Mouse (Mus musculus) intestine, embryonic 15.5 days (tissue): ENCODE measurements at regions not wholly inside any gene's neighbourhood (a gene's known extent, or its start where the extent isn't known, plus 50 kb on each side); places are given as distances from the start of the nearest gene placed in this dataset.
A peak's percentile ranks its signal among the peaks of the same experiment; 100 is the strongest.

Source experiments
- ATAC-seq: fragments of 200-750 bp; cut with Nextera tagmentation; 2 replicates; pipeline ENCODE4 v1.8.0; 2017; ENCODE audit warnings: moderate TSS enrichment, moderate library complexity
- H3K27ac ChIP-seq: fragments of 300-500 bp; sonication (generic); 2 replicates; pipeline ENCODE4 v1.5.1; 2015; ENCODE audit warnings: mild to moderate bottlenecking, inconsistent platforms
- H3K27me3 ChIP-seq: fragments of 300-500 bp; sonication (generic); replicated peaks from 2 replicates; pipeline ENCODE4 v1.6.1; 2015; ENCODE audit warnings: inconsistent platforms
- H3K36me3 ChIP-seq: fragments of 300-500 bp; sonication (generic); 2 replicates; pipeline ENCODE4 v1.6.1; 2015; ENCODE audit warnings: inconsistent platforms
- H3K4me1 ChIP-seq: fragments of 300-500 bp; sonication (generic); replicated peaks from 2 replicates; pipeline ENCODE4 v1.6.1; 2015; ENCODE audit warnings: inconsistent platforms
- H3K4me2 ChIP-seq: fragments of 300-500 bp; sonication (generic); replicated peaks from 2 replicates; pipeline ENCODE4 v1.6.1; 2015; ENCODE audit warnings: mild to moderate bottlenecking, inconsistent platforms
- H3K4me3 ChIP-seq: fragments of 300-500 bp; sonication (generic); replicated peaks from 2 replicates; pipeline ENCODE4 v1.5.1; 2015; ENCODE audit warnings: inconsistent platforms
- H3K9ac ChIP-seq: fragments of 300-500 bp; sonication (generic); 2 replicates; pipeline ENCODE4 v1.6.1; 2015; ENCODE audit warnings: inconsistent platforms
- H3K9me3 ChIP-seq: fragments of 300-500 bp; sonication (generic); 2 replicates; pipeline ENCODE4 v1.6.1; 2016; ENCODE audit warnings: inconsistent platforms
- WGBS: fragments of 180-500 bp; shearing (Covaris S2); methylation state at CpG from one replicate; pipeline ENCODE4 v1.1.7; 2015; 5-methylcytosine and 5-hydroxymethylcytosine counted together

DNA sequence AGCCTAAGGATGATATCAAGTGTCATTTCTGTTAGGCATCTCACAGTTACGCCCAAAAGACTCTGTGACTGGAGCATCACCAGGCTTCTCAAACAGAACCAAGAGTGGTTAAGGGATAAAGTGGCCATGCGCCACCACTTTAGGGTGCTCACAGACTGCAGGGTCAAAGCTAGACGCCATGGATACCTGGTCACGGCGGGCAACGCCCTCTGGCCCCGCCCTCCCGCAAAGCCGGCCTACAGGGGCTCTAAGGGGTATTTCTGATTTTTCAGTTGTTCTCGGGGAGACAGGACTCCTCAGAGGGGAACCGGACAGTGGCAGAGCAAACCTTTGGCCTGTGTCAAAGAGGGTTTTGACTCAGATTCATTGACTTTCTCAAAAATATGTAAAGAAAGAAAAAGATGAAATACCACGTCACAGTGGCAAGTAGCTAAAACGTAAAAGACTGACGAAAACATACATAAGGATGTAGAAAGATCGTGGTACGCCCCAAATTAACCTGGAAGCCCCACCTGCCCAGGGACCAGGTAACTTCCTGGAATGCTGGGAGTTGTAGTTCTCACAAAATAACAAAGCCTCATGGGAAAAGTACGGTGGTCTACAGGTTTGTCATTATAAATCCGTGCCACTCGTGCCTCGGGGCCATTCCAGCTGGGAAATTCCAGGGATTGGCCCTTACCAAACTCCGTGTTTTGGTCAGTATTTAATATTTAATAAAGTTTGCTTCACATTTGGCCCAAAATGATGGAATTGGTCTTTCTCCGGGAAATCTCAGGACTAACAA is 116.1 kb upstream of the Arid2 start:
- H3K27ac ChIP-seq, result no peak overlapping the region
- no peaks in the 10 kb centered on the region for H3K36me3 ChIP-seq
- 10% methylated on average over 22 of the region's 22 CpGs for WGBS
- ATAC-seq, result peak; percentile 90
- peaks cover 4% of the 10 kb centered on the region; the same call in 1 of the 2 replicates for H3K27me3 ChIP-seq
- no peaks in the 10 kb centered on the region for H3K9me3 ChIP-seq
- peak overlapping the region; percentile 37 for H3K4me3 ChIP-seq
- H3K9ac ChIP-seq, result 0 out of 2 replicates have a peak overlapping the region, but pooled peaks have one; percentile 21
- H3K4me2 ChIP-seq, result peak overlapping the region; percentile 60
- no peaks in the 10 kb centered on the region for H3K4me1 ChIP-seq

DNA sequence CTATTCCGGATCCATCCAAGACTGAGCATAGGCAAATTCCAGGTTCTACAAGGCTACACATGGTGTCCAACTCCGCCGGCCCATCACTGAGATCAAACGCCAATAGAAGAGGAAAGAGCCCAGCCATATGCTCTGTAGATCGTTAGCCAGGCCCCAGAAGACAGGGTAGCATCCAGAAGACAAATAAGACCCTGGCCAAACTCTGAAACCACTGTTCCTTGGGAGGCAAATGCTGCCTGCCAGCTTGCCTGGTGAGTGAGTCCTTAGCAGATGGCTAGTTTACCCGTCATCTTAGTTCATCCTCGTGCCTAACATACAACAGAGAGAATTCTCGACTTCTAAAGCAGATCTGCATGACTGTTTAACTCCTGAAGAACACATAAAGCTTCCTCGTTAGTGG is 109.4 kb upstream of the Arid2 start:
- no peak for ATAC-seq
- Histone ChIP-seq H3K36me3 (no peaks in the 10 kb centered on the region), H3K4me1 (no peaks in the 10 kb centered on the region), H3K27ac (no peak overlapping the region), H3K4me2 (no peak overlapping the region), H3K27me3 (no peaks in the 10 kb centered on the region), H3K9me3 (no peaks in the 10 kb centered on the region), H3K9ac (no peak overlapping the region), H3K4me3 (no peak overlapping the region)
- WGBS, result 79% methylated on average over 9 of the region's 9 CpGs

DNA sequence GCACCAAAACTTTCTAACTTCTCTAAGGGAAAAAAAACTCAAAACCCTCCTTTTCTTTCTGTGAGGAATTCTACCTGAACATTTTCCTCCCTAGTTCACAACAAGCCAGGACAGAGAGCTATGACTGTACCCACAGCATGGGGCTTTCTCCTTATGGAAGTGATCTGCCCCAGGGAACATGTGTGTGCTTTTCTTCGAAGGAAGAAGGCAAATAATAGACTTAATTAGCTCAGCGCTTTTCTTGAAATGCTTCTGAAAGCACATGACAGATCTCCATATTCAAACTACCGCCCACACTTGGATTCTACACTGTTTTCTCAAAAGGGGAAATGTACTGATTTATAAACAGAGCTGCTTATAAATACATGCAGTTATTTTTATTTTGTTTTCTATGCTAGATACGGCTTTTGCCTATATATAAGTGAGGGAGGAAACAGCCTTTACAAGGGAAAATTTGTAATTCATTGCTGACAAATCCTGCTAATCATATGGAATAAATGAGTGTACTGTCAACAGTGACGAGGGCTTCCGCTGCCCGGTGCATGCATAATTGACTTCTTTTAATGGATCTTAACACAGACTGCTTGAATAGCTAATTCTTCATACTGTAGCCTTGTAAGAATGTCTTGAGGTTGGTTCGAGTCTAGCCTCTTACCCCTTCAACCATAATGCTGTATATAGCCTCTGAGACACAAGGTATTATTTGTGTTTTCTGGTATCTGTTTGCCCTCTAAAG is 108.8 kb upstream of the Arid2 start:
- ATAC-seq, result no peak
- H3K27ac ChIP-seq, result no peak overlapping the region
- H3K9ac ChIP-seq, result no peak overlapping the region
- no peak overlapping the region for H3K4me2 ChIP-seq
- no peak overlapping the region for H3K4me3 ChIP-seq
- H3K9me3 ChIP-seq, result no peaks in the 10 kb centered on the region
- no peaks in the 10 kb centered on the region for H3K4me1 ChIP-seq
- H3K36me3 ChIP-seq, result no peaks in the 10 kb centered on the region
- H3K27me3 ChIP-seq, result no peaks in the 10 kb centered on the region
- WGBS, result 82% methylated on average over 8 of the region's 8 CpGs

DNA sequence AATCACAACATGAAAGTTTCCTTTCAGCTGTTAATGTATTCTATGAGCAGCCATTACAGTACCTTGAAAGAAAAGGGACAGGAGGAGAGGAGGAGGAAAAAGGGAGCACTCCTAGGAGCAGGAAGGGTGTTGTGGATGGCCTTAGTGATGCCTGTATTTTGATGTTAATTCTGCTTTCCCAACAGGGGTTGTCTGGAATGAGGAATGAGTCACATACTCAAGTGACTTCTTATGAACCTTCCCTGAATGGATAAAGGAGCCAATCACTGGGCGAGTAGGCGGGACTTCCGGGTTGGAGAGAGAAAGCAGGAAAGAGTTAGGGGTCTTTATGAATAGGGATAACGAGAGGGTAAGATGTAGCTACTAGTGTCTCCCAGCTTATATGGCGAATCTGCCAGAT is 107.8 kb upstream of the Arid2 start:
- Histone ChIP-seq H3K27ac (no peak overlapping the region), H3K36me3 (no peaks in the 10 kb centered on the region), H3K9ac (no peak overlapping the region), H3K4me2 (no peak overlapping the region), H3K4me3 (no peak overlapping the region), H3K9me3 (no peaks in the 10 kb centered on the region), H3K4me1 (no peaks in the 10 kb centered on the region), H3K27me3 (no peaks in the 10 kb centered on the region)
- 80% methylated on average over 5 of the region's 5 CpGs for WGBS
- no peak for ATAC-seq

DNA sequence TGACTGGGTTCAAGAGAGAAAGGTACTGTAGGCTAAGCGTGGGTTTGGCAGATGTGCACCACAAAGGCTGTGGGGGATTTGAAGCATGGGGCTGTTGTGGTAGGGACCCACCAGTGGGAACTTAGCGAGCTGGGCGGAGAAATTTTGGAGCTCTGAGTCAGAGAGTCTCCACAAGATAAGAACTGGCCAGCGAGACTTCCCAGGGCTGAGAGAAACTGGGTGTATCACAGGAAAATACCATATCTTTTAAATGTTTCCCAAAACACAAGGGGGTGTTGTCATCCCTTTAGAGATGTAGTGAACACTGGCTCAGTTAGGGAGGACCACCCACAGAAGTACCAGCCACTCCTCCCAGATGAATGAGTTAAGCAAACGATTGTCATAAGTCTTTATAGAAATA is 107.3 kb upstream of the Arid2 start:
- no peaks in the 10 kb centered on the region for H3K36me3 ChIP-seq
- H3K27ac ChIP-seq, result no peak overlapping the region
- H3K4me1 ChIP-seq, result no peaks in the 10 kb centered on the region
- H3K9me3 ChIP-seq, result no peaks in the 10 kb centered on the region
- no peak overlapping the region for H3K9ac ChIP-seq
- no peak overlapping the region for H3K4me2 ChIP-seq
- ATAC-seq, result no peak
- H3K4me3 ChIP-seq, result no peak overlapping the region
- WGBS, result 81% methylated on average over 5 of the region's 5 CpGs
- no peaks in the 10 kb centered on the region for H3K27me3 ChIP-seq

DNA sequence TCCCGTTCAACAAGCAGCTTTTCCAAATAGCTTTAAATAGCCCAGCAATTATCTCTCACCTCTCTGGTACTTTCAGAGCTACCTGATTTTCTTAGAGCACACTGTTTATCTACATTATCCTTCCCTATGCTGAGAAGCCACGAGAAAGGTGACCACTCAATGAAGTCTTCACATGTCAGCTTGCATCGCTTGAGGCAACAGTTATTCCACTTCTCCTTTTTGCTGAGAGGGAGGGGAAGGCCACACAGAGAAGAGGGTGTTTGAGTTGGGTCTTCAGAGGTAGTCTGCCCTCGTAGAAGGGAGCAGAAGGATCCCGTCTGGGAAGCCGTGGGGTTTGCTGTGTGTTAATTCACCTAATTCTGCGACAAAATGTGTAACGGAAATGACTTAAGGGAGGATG is 106.3 kb upstream of the Arid2 start:
- no peaks in the 10 kb centered on the region for H3K9me3 ChIP-seq
- H3K9ac ChIP-seq, result no peak overlapping the region
- no peaks in the 10 kb centered on the region for H3K27me3 ChIP-seq
- H3K36me3 ChIP-seq, result no peaks in the 10 kb centered on the region
- H3K27ac ChIP-seq, result no peak overlapping the region
- H3K4me1 ChIP-seq, result no peaks in the 10 kb centered on the region
- no peak overlapping the region for H3K4me2 ChIP-seq
- WGBS, result 87% methylated on average over 8 of the region's 8 CpGs
- no peak overlapping the region for H3K4me3 ChIP-seq
- ATAC-seq, result no peak

DNA sequence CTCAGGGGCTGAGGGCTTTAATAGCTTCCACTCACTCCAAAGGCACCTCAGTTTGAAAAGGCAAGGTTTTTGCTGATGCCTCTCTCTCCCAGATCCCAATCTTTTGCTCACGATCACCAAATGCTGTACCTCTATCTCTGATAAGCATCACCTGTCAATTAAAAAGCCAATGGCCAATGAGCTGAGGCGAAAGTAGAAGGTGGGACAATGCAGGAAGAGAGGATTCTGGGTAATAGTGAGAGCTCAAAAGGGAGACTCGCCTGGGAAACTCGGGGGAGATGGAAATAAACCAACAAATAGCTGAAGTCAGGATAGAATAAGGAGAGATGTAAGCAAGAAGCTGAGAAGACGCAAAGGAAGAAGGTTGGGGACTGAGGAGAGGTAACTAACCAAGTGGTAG is 105.0 kb upstream of the Arid2 start:
- no peaks in the 10 kb centered on the region for H3K27me3 ChIP-seq
- H3K4me3 ChIP-seq, result no peak overlapping the region
- no peak overlapping the region for H3K27ac ChIP-seq
- WGBS, result 81% methylated on average over 5 of the region's 5 CpGs
- H3K9me3 ChIP-seq, result no peaks in the 10 kb centered on the region
- no peak for ATAC-seq
- H3K4me1 ChIP-seq, result no peaks in the 10 kb centered on the region
- no peak overlapping the region for H3K4me2 ChIP-seq
- no peak overlapping the region for H3K9ac ChIP-seq
- no peaks in the 10 kb centered on the region for H3K36me3 ChIP-seq

DNA sequence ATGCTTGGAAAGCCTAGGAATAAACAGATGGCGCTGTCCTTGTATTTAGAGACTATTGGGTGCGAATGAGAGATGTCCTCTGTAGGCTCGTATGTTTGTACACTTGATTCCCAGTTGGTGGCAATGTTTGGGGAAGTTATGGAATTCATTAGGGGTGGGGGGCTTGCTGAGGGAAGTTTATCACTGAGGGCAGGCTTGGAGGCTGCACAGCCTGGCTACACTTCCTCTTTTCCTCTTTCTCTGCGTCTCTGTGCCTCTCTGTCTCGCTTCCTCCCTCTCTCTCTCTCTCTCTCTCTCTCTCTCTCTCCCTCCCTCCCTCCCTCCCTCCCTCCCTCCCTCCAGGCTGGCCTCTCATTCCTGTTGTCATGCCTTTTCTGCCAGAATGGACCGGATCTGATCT is 104.2 kb upstream of the Arid2 start:
- Histone ChIP-seq H3K9ac (no peak overlapping the region), H3K9me3 (no peaks in the 10 kb centered on the region), H3K4me2 (no peak overlapping the region), H3K27me3 (no peaks in the 10 kb centered on the region), H3K4me1 (no peaks in the 10 kb centered on the region), H3K27ac (no peak overlapping the region), H3K4me3 (no peak overlapping the region), H3K36me3 (no peaks in the 10 kb centered on the region)
- 84% methylated on average over 6 of the region's 6 CpGs for WGBS
- ATAC-seq, result no peak

DNA sequence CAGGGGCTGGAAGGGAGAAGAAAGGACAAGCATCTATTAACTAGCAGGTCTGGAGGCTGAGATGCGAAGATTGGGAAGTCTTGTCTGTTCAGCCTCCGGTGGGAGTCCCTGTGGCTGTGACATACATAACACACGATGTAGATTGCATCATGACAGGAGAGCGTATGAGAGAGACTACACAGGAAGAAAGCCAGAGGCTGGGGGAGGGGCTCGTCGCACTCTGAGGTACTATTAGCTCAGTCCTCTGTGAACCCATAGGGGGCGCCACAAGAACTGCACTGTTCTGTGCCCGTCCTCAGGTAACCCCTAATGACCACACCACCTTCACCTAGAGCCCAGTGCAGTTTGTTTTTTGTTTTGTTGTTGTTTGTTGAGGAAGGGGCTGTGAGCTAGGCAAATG is 102.7 kb upstream of the Arid2 start:
- Histone ChIP-seq H3K27ac (no peak overlapping the region), H3K4me1 (no peaks in the 10 kb centered on the region), H3K36me3 (no peaks in the 10 kb centered on the region), H3K4me3 (no peak overlapping the region), H3K27me3 (no peaks in the 10 kb centered on the region), H3K9me3 (no peaks in the 10 kb centered on the region), H3K4me2 (no peak overlapping the region), H3K9ac (no peak overlapping the region)
- no peak for ATAC-seq
- WGBS, result 59% methylated on average over 8 of the region's 8 CpGs

DNA sequence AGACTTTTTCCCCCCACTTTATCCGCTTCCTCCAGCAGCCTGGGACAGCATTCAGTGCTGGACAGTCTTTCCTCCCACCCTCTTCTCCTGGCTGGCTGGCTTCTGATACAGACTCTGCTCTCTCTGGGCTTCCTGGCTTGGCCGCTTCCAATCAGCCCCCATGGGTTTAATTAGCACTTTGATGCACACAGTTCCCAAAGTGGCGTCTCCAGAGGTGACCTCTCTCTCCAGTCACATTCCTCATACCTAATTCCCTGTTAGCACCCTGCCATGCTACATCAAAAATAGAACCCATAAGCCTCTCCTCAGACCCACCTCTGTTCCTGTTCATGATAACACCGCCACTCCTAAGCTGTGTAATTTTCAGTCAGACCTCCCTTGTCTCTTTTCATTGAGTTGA is 101.9 kb upstream of the Arid2 start:
- Histone ChIP-seq H3K27me3 (no peaks in the 10 kb centered on the region), H3K9me3 (no peaks in the 10 kb centered on the region), H3K36me3 (no peaks in the 10 kb centered on the region), H3K4me1 (no peaks in the 10 kb centered on the region), H3K4me2 (no peak overlapping the region), H3K27ac (no peak overlapping the region), H3K4me3 (no peak overlapping the region), H3K9ac (no peak overlapping the region)
- 58% methylated on average over 4 of the region's 4 CpGs for WGBS
- no peak for ATAC-seq

DNA sequence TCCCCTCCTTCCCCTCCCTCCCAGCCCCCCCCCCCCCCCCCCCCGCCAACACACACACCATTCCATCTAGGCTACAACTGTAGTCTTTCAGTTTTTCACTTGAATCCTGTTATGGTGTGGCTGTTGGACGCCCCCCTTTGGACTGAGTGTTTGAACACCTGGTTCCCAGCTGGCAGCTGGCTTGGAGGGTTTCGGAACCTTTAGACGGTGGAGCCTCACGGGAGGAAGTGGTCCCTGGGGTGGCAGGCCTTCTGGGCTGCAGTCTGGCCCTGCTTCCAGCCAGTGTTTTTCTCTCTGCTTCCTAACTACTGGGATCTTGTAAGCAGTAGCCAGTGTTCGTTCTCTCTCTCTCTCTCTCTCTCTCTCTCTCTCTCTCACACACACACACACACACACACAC is 101.4 kb upstream of the Arid2 start:
- Histone ChIP-seq H3K4me3 (no peak overlapping the region), H3K9ac (no peak overlapping the region), H3K27ac (no peak overlapping the region), H3K9me3 (no peaks in the 10 kb centered on the region), H3K4me1 (no peaks in the 10 kb centered on the region), H3K4me2 (no peak overlapping the region), H3K36me3 (no peaks in the 10 kb centered on the region), H3K27me3 (no peaks in the 10 kb centered on the region)
- ATAC-seq, result no peak
- 34% methylated on average over 5 of the region's 6 CpGs for WGBS

DNA sequence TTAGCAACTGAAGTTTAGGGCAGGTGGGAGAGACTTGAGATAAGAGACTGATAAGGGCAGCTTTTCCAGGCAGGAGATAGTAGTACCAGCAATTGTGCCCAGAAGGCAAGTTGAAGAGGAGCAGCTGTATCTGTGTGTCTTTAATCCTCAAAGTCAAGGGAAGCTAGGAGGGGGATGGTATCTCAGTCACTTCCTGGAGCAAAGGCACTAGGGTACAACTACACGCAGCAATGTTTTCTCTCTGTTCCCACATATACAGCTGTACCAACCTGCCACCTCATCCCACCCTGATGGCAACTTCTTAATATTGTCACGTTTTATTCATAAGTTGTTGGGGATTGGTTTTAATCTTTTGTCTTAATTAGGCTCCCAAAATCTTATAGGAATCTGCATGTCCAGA is 97.8 kb upstream of the Arid2 start:
- 65% methylated on average over 2 of the region's 2 CpGs for WGBS
- H3K9me3 ChIP-seq, result no peaks in the 10 kb centered on the region
- ATAC-seq, result no peak

DNA sequence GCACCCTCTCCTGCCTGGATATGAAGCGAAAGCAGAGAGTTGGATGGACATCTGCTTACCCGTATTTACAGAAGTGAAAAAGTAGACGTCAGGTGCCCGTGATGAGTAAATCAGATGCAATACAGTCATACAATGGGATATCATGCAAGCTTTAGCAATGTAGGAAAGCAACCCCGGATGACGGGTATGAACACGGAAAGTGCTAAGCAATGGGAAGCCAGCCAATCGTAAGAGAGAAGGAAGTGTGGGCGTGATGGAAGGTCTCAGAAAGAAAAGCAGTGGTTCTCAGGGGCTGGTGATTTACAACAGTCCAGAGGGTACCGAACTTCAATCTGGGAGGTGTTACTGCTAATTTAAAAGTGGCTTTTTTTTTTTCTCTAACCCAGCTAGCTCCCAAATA is 89.9 kb upstream of the Arid2 start:
- 75% methylated on average over 10 of the region's 10 CpGs for WGBS
- Histone ChIP-seq H3K36me3 (no peaks in the 10 kb centered on the region), H3K4me2 (no peak overlapping the region), H3K27ac (no peak overlapping the region), H3K27me3 (no peaks in the 10 kb centered on the region), H3K9me3 (no peaks in the 10 kb centered on the region), H3K4me3 (no peak overlapping the region), H3K9ac (no peak overlapping the region), H3K4me1 (no peaks in the 10 kb centered on the region)
- no peak for ATAC-seq

More for the DNA sequence above, 97.8 kb upstream of the Arid2 start:
- Histone ChIP-seq H3K36me3 (no peaks in the 10 kb centered on the region), H3K4me2 (no peak overlapping the region), H3K27ac (no peak overlapping the region), H3K4me1 (no peaks in the 10 kb centered on the region), H3K9ac (no peak overlapping the region), H3K4me3 (no peak overlapping the region), H3K27me3 (no peaks in the 10 kb centered on the region)
